Mouse (Mus musculus) thymus, postnatal 14 days (tissue): ENCODE data around the gene Erich2.

Experiments used
- DNase-seq: peaks from one replicate; pipeline ENCODE4 v3.0.0; 2021

Gene Erich2

DNA sequence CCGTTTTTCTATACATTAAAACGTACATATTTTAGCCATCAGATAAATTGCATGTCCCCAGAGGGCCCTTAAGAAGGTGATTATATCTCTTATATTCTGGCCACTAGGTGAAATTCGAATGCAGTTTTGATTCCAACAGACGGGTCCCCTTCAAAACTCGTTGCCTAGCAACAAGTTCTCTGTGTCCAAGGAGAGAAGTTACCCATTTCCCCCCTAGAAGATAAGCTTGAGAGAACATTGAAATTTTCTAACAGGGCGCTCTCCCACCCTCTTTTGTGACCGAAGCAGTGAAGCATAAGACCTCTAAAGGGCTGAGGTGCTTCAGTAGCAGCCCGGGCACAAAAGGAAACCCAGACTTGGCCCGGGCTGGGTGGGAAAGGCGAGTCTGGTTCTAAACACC lies at the start of gene Erich2:
Gene Erich2, plus strand, starts transcription at position 324 of the 400 bp plus-strand sequence.
- DNase-seq: no peak

GRCm38 (mm10) chr2:70463606-70464005 lies 45.0 kb upstream of the Erich2 start:
- DNase-seq: no peak

GRCm38 (mm10) chr2:70471136-70471535 lies 37.5 kb upstream of the Erich2 start:
- no peak for DNase-seq

DNA sequence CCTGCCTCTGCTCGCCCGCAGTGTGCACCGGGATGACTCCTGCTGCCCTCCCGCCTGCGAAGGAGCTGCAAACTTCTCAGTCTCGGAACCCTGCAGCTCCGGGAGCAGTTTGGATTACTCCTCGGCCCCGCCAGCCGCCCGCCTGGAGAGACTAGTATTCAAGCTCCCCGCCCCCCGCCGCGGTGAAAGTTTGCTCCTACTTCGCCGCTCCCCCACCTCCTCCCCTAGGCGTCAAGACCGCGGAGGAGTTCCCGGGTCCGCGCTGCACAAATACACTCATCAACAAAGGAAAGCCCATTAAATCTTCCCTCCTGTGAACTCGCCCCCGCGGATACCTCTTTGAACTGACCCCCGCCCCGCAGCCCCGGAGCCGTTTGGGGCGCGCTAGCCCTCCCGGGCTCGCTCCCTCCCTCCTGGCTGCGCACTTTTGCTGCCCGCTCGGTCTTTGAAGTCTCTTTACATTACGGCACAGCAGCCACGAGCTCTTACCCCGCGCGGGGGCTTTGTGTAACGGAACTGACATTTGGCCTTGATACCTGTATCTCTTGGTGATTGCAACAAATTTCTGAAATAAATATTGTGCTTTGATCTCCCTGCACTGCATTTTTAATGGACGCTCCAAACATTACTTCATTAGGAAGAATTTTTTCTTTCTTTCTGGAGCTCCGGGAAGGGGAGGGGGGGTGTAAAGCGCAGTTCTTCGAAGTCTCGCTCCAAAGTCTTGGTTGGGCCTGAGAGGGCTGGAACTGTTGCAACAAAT lies 36.6 kb upstream of the Erich2 start:
- DNase-seq: peak; percentile 6

DNA sequence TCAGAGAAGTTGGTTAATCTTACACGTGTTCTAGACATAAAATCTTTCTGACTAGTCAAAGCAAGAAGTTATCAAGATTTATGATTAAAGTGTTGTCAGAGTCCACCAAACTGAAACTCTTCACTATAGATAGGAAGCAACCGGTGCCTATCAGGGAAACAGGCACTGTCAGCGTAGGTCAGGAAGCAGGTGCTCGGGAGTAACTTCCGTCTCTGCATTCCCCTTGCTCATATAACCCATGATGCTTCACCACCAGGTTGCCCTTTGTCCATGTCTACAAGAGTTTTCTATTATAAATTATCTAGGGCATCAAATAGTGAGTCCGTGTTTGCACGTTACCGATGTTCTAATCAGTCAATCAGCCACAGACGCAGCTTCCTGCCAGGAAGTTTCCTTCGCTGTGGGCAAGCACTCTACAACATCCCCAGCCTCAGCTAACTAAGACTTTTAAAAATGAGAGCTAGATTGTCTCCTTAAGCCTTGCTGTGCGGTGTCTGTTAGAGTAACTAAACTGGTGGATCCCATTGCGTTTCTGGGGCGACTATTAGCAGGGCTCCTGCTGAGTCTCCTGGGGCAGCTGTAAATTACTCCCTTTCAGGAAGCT lies 10.8 kb upstream of the Erich2 start:
- DNase-seq: no peak

- DNase-seq: no peak
Observed at GRCm38 (mm10) chr2:70503436-70503835, 5.2 kb upstream of the Erich2 start.

GRCm38 (mm10) chr2:70505229-70505628 lies 3.4 kb upstream of the Erich2 start:
- no peak for DNase-seq

GRCm38 (mm10) chr2:70505896-70506295 lies 2.7 kb upstream of the Erich2 start:
- no peak for DNase-seq

GRCm38 (mm10) chr2:70506372-70506771 lies 2.2 kb upstream of the Erich2 start:
- no peak for DNase-seq

- DNase-seq: peak; percentile 13
Observed at GRCm38 (mm10) chr2:70509021-70509632, 508 bp downstream of the Erich2 start.

- DNase-seq: peak; percentile 55
Observed at GRCm38 (mm10) chr2:70538283-70538682, 29.7 kb downstream of the Erich2 start.

GRCm38 (mm10) chr2:70550671-70551070 lies 42.1 kb downstream of the Erich2 start:
- no peak for DNase-seq

- no peak for DNase-seq
Observed at GRCm38 (mm10) chr2:70551446-70551845, 42.8 kb downstream of the Erich2 start.

GRCm38 (mm10) chr2:70552067-70552598 lies 43.5 kb downstream of the Erich2 start:
- no peak for DNase-seq

DNA sequence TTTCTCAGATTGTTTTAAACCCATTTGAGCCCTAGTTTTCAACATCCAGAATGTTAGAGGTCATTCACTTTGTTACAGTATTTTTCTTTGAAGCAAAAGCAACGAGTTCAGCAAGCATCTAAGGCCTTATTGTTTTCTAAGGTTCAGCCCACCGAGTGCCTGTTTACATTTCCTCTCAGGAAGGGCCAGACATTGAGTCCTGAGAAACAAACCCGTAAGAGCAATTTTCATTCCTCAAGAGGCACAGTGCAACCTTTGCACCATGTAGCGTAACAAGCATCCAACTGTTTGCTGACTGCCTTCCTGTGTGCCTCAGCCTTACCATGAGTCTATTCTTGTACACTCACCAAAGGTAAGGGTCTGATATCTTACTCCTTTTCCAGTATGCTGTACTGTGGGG lies 44.2 kb downstream of the Erich2 start, which contains the start of gene Gad1:
Gene Gad1, plus strand, starts transcription at position 301 of the 400 bp plus-strand sequence.
- no peak for DNase-seq

- DNase-seq: no peak
Observed at GRCm38 (mm10) chr2:70553826-70554225, 45.2 kb downstream of the Erich2 start.

- DNase-seq: peak; percentile 74
Observed at GRCm38 (mm10) chr2:70558112-70558842, 49.7 kb downstream of the Erich2 start.

DNA sequence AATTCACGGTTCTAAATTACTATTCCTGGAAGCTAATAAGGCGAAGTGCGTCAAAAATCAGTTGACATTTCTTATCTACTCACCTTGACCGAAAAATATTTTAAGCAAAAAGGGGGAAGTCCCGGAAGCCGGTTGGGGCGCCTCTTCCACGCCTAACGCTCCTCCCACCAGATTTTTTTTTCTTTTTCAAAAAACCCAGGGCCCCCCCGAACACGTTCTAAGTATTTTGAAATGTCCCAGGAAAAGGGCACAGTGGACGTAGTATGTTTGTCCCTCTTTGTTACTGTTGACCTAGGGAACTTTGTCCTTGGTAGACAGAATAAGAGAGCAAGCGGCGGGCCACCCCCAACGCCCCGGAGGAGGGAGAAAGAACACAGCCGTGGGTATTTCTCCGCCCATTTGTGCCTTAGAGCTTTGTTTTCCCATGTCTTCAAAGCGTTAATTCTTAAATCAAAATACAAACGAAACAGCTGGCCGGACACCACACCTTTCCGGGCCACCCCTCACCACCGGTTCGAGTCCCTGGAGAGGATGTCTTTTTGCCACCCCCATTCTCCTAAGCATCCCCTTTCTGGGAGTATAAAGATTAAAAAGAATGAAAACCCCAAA lies 50.3 kb downstream of the Erich2 start:
- DNase-seq: no peak

- peak; percentile 86 for DNase-seq
Observed at GRCm38 (mm10) chr2:70559520-70559919, 50.9 kb downstream of the Erich2 start.

- DNase-seq: peak; percentile 62
Observed at GRCm38 (mm10) chr2:70561077-70561795, 52.6 kb downstream of the Erich2 start.

GRCm38 (mm10) chr2:70562011-70562491 lies 53.4 kb downstream of the Erich2 start:
- DNase-seq: no peak

GRCm38 (mm10) chr2:70562611-70562980 lies 54.0 kb downstream of the Erich2 start:
- no peak for DNase-seq
